Mouse (Mus musculus): ENCODE results near the gene AI467606.

DNA sequence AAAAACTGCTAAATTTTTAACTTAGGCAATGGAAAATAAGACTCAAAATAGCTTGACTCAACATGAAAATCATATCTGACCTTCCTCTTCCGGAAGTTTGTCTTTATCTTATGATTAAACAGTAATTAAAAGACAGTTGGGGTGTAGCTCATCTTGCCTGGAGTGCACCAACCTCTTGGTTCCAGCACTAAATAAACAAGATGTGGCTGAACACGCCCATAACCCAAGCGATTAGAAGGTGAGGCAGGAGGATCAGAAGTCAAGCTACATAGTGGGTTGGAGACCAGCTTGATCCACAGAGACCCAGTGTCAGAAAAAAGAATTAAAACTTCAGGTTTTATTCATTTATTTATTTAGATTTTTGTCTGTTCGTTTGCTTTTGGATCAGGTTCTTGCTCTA is 7.5 kb upstream of the AI467606 start:
- TF ChIP-seq CTCF (conservative IDR thresholded peaks at IDR 0.05; ENCODE audit: low read length) (no peak), NANOG (IDR thresholded peaks at IDR 0.05; ENCODE audit: borderline replicate concordance, low read length) (no peak), POU5F1 (IDR thresholded peaks at IDR 0.05; ENCODE audit: borderline replicate concordance, low read length) (no peak)

Data from E14TG2a.4 (cell line).